Mouse (Mus musculus): ENCODE data around the gene Arpc2. TPM values are rescaled to one million over a fixed set of nuclear protein-coding genes. Genes with fewer than 3 reads are reported as not detected.

Gene Arpc2
- polyA plus RNA-seq, 1 experiment from 2014 or later = 322 TPM

- no peak for ATAC-seq (ENCODE audit: low FRiP score, low TSS enrichment)
- H3K4me3 ChIP-seq (replicated peaks; ENCODE audit: low read depth, low read length) = no peak overlapping the region
- 86% methylated on average over 7 of the region's 7 CpGs for WGBS
- DNase-seq = no peak
- H3K27me3 ChIP-seq (ENCODE audit: control insufficient read depth, insufficient read depth, low read length) = peaks cover 9% of the 10 kb centered on the region; the same call in 1 of the 2 replicates
- no peak overlapping the region for H3K27ac ChIP-seq (replicated peaks; ENCODE audit: low read depth, low read length)
- H3K36me3 ChIP-seq (ENCODE audit: control insufficient read depth, insufficient read depth, low read length) = no peaks in the 10 kb centered on the region
- H3K4me2 ChIP-seq (ENCODE audit: low read length) = no peak overlapping the region
- H3K4me1 ChIP-seq (ENCODE audit: control insufficient read depth, insufficient read depth, low read length) = no peaks in the 10 kb centered on the region
- H3K9ac ChIP-seq (replicated peaks; ENCODE audit: low read length) = no peak overlapping the region
- H3K9me3 ChIP-seq (ENCODE audit: control insufficient read depth, low read length) = no peaks in the 10 kb centered on the region
Measured at GRCm38 (mm10) chr1:74201048-74201844, 34.6 kb upstream of the Arpc2 start.

- Histone ChIP-seq H3K27me3 (ENCODE audit: control insufficient read depth, insufficient read depth, low read length) (peaks cover 9% of the 10 kb centered on the region; the same call in 1 of the 2 replicates), H3K36me3 (ENCODE audit: control insufficient read depth, insufficient read depth, low read length) (no peaks in the 10 kb centered on the region), H3K4me3 (replicated peaks; ENCODE audit: low read depth, low read length) (no peak overlapping the region), H3K9me3 (ENCODE audit: control insufficient read depth, low read length) (no peaks in the 10 kb centered on the region), H3K27ac (replicated peaks; ENCODE audit: low read depth, low read length) (no peak overlapping the region), H3K4me2 (ENCODE audit: low read length) (no peak overlapping the region), H3K9ac (replicated peaks; ENCODE audit: low read length) (no peak overlapping the region), H3K4me1 (ENCODE audit: control insufficient read depth, insufficient read depth, low read length) (no peaks in the 10 kb centered on the region)
- 63% methylated on average over 5 of the region's 5 CpGs for WGBS
- no peak for ATAC-seq (ENCODE audit: low FRiP score, low TSS enrichment)
- DNase-seq = no peak
Measured at GRCm38 (mm10) chr1:74203457-74203856, 32.4 kb upstream of the Arpc2 start.

- 0 out of 2 replicates have a peak, but pooled peaks cover 6% of the 10 kb centered on the region for H3K27me3 ChIP-seq (ENCODE audit: control insufficient read depth, insufficient read depth, low read length)
- no peak overlapping the region for H3K27ac ChIP-seq (replicated peaks; ENCODE audit: low read depth, low read length)
- H3K36me3 ChIP-seq (ENCODE audit: control insufficient read depth, insufficient read depth, low read length) = no peaks in the 10 kb centered on the region
- no peaks in the 10 kb centered on the region for H3K9me3 ChIP-seq (ENCODE audit: control insufficient read depth, low read length)
- ATAC-seq (ENCODE audit: low FRiP score, low TSS enrichment) (no peak), DNase-seq (peak; percentile 65)
- H3K4me1 ChIP-seq (ENCODE audit: control insufficient read depth, insufficient read depth, low read length) = no peaks in the 10 kb centered on the region
- no peak overlapping the region for H3K4me3 ChIP-seq (replicated peaks; ENCODE audit: low read depth, low read length)
- WGBS = 67% methylated on average over 7 of the region's 7 CpGs
- no peak overlapping the region for H3K9ac ChIP-seq (replicated peaks; ENCODE audit: low read length)
- no peak overlapping the region for H3K4me2 ChIP-seq (ENCODE audit: low read length)
Measured at GRCm38 (mm10) chr1:74205881-74206280, 30.0 kb upstream of the Arpc2 start.

- DNase-seq (no peak), ATAC-seq (ENCODE audit: low FRiP score, low TSS enrichment) (no peak)
- Histone ChIP-seq H3K9me3 (ENCODE audit: control insufficient read depth, low read length) (no peaks in the 10 kb centered on the region), H3K4me2 (ENCODE audit: low read length) (no peak overlapping the region), H3K27me3 (ENCODE audit: control insufficient read depth, insufficient read depth, low read length) (0 out of 2 replicates have a peak, but pooled peaks cover 6% of the 10 kb centered on the region), H3K9ac (replicated peaks; ENCODE audit: low read length) (no peak overlapping the region), H3K27ac (replicated peaks; ENCODE audit: low read depth, low read length) (no peak overlapping the region), H3K4me3 (replicated peaks; ENCODE audit: low read depth, low read length) (no peak overlapping the region), H3K4me1 (ENCODE audit: control insufficient read depth, insufficient read depth, low read length) (no peaks in the 10 kb centered on the region), H3K36me3 (ENCODE audit: control insufficient read depth, insufficient read depth, low read length) (no peaks in the 10 kb centered on the region)
- 50% methylated on average over 8 of the region's 8 CpGs for WGBS
Measured at GRCm38 (mm10) chr1:74206642-74207041, 29.2 kb upstream of the Arpc2 start.

- DNase-seq (no peak), ATAC-seq (ENCODE audit: low FRiP score, low TSS enrichment) (no peak)
- 0 out of 2 replicates have a peak, but pooled peaks cover under 1% of the 10 kb centered on the region for H3K27me3 ChIP-seq (ENCODE audit: control insufficient read depth, insufficient read depth, low read length)
- no peak overlapping the region for H3K27ac ChIP-seq (replicated peaks; ENCODE audit: low read depth, low read length)
- H3K36me3 ChIP-seq (ENCODE audit: control insufficient read depth, insufficient read depth, low read length) = no peaks in the 10 kb centered on the region
- H3K4me3 ChIP-seq (replicated peaks; ENCODE audit: low read depth, low read length) = no peak overlapping the region
- H3K9ac ChIP-seq (replicated peaks; ENCODE audit: low read length) = no peak overlapping the region
- WGBS = 62% methylated on average over 9 of the region's 9 CpGs
- H3K4me2 ChIP-seq (ENCODE audit: low read length) = no peak overlapping the region
- H3K4me1 ChIP-seq (ENCODE audit: control insufficient read depth, insufficient read depth, low read length) = no peaks in the 10 kb centered on the region
- H3K9me3 ChIP-seq (ENCODE audit: control insufficient read depth, low read length) = no peaks in the 10 kb centered on the region
Measured at GRCm38 (mm10) chr1:74207906-74208305, 28.0 kb upstream of the Arpc2 start.

- no peak overlapping the region for H3K9ac ChIP-seq (replicated peaks; ENCODE audit: low read length)
- no peaks in the 10 kb centered on the region for H3K36me3 ChIP-seq (ENCODE audit: control insufficient read depth, insufficient read depth, low read length)
- no peak overlapping the region for H3K4me2 ChIP-seq (ENCODE audit: low read length)
- no peaks in the 10 kb centered on the region for H3K4me1 ChIP-seq (ENCODE audit: control insufficient read depth, insufficient read depth, low read length)
- DNase-seq (no peak), ATAC-seq (ENCODE audit: low FRiP score, low TSS enrichment) (no peak)
- no peaks in the 10 kb centered on the region for H3K9me3 ChIP-seq (ENCODE audit: control insufficient read depth, low read length)
- 95% methylated on average over 8 of the region's 8 CpGs for WGBS
- H3K4me3 ChIP-seq (replicated peaks; ENCODE audit: low read depth, low read length) = no peak overlapping the region
- H3K27me3 ChIP-seq (ENCODE audit: control insufficient read depth, insufficient read depth, low read length) = no peaks in the 10 kb centered on the region
- no peak overlapping the region for H3K27ac ChIP-seq (replicated peaks; ENCODE audit: low read depth, low read length)
Measured at GRCm38 (mm10) chr1:74208941-74209340, 26.9 kb upstream of the Arpc2 start.

GRCm38 (mm10) chr1:74219922-74220321, 16.0 kb upstream of the Arpc2 start:
- ATAC-seq (ENCODE audit: low FRiP score, low TSS enrichment) (no peak), DNase-seq (no peak)
- no peak overlapping the region for H3K27ac ChIP-seq (replicated peaks; ENCODE audit: low read depth, low read length)
- no peaks in the 10 kb centered on the region for H3K4me1 ChIP-seq (ENCODE audit: control insufficient read depth, insufficient read depth, low read length)
- no peaks in the 10 kb centered on the region for H3K9me3 ChIP-seq (ENCODE audit: control insufficient read depth, low read length)
- 91% methylated on average over 7 of the region's 7 CpGs for WGBS
- no peak overlapping the region for H3K4me2 ChIP-seq (ENCODE audit: low read length)
- H3K9ac ChIP-seq (replicated peaks; ENCODE audit: low read length) = no peak overlapping the region
- no peaks in the 10 kb centered on the region for H3K36me3 ChIP-seq (ENCODE audit: control insufficient read depth, insufficient read depth, low read length)
- H3K4me3 ChIP-seq (replicated peaks; ENCODE audit: low read depth, low read length) = no peak overlapping the region
- no peaks in the 10 kb centered on the region for H3K27me3 ChIP-seq (ENCODE audit: control insufficient read depth, insufficient read depth, low read length)

GRCm38 (mm10) chr1:74227317-74227716, 8.6 kb upstream of the Arpc2 start:
- no peaks in the 10 kb centered on the region for H3K36me3 ChIP-seq (ENCODE audit: control insufficient read depth, insufficient read depth, low read length)
- no peaks in the 10 kb centered on the region for H3K4me1 ChIP-seq (ENCODE audit: control insufficient read depth, insufficient read depth, low read length)
- 88% methylated on average over 7 of the region's 7 CpGs for WGBS
- H3K27ac ChIP-seq (replicated peaks; ENCODE audit: low read depth, low read length) = no peak overlapping the region
- H3K4me2 ChIP-seq (ENCODE audit: low read length) = no peak overlapping the region
- H3K27me3 ChIP-seq (ENCODE audit: control insufficient read depth, insufficient read depth, low read length) = no peaks in the 10 kb centered on the region
- H3K9me3 ChIP-seq (ENCODE audit: control insufficient read depth, low read length) = no peaks in the 10 kb centered on the region
- H3K9ac ChIP-seq (replicated peaks; ENCODE audit: low read length) = no peak overlapping the region
- no peak for DNase-seq
- no peak overlapping the region for H3K4me3 ChIP-seq (replicated peaks; ENCODE audit: low read depth, low read length)
- no peak for ATAC-seq (ENCODE audit: low FRiP score, low TSS enrichment)

- 83% methylated on average over 2 of the region's 2 CpGs for WGBS
- Histone ChIP-seq H3K36me3 (ENCODE audit: control insufficient read depth, insufficient read depth, low read length) (no peaks in the 10 kb centered on the region), H3K27ac (replicated peaks; ENCODE audit: low read depth, low read length) (no peak overlapping the region), H3K4me1 (ENCODE audit: control insufficient read depth, insufficient read depth, low read length) (no peaks in the 10 kb centered on the region), H3K4me3 (replicated peaks; ENCODE audit: low read depth, low read length) (no peak overlapping the region), H3K27me3 (ENCODE audit: control insufficient read depth, insufficient read depth, low read length) (no peaks in the 10 kb centered on the region), H3K9me3 (ENCODE audit: control insufficient read depth, low read length) (no peaks in the 10 kb centered on the region), H3K9ac (replicated peaks; ENCODE audit: low read length) (no peak overlapping the region), H3K4me2 (ENCODE audit: low read length) (no peak overlapping the region)
- ATAC-seq (ENCODE audit: low FRiP score, low TSS enrichment) (no peak), DNase-seq (no peak)
Measured at GRCm38 (mm10) chr1:74229942-74230341, 5.9 kb upstream of the Arpc2 start.

Measured in midbrain, embryonic 14.5 days (tissue).